Mouse (Mus musculus): ENCODE results near the gene Arel1. TPM values are rescaled to one million over a fixed set of nuclear protein-coding genes. Genes with fewer than 3 reads are reported as not detected.
A peak's percentile ranks its signal among the peaks of the same experiment; 100 is the strongest.

The Arel1 gene
- polyA plus RNA-seq, 1 experiment from 2014 or later, result 8.8 TPM

DNA sequence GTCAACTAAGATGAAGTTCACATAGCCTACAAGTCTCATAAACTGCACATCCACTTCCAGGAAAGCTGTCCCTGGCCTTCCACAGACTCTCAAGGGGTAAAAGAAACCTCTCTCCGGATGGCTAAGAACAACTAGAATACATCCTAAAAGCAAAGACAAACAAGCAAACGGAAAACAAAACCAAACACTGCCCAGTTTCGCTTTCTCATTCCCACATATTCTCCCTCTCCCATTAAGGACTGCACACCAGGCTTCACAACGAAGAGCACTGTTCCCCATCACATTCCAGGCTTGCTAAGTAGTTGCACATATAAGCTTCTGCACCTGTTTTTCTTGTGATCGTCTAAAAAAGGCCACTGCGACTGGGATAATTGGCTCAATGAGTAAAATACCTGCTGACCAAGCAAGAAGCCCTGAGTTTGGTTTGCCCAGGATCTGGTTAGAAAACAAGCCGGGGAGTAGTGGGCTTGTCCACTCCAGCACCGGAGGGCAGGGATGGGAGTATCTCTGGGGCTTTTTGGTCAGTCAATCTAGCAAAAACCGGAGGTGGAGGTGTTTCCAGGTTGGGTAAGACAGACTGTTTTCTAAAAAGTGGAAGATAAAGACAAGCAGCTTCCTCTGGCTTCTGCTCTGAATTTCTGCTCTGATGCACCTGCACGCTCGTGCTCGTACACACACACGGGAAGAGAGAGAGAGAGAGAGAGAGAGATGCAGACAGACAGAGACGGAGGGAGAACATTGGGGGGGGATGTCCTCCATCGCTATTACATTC lies 858 bp downstream of the Arel1 start:
- Histone ChIP-seq H3K4me1 (replicated peaks; ENCODE audit: insufficient read depth, low read length) (peaks cover 4% of the 10 kb centered on the region; the same call in 1 of the 2 replicates), H3K4me2 (ENCODE audit: low read length) (peak overlapping the region; percentile 90), H3K9ac (ENCODE audit: low read depth, low read length) (peak overlapping the region; percentile 69), H3K27me3 (ENCODE audit: insufficient read depth, low read length) (no peaks in the 10 kb centered on the region), H3K4me3 (replicated peaks; ENCODE audit: low read depth, low read length) (peak overlapping the region; percentile 91), H3K36me3 (ENCODE audit: insufficient read depth, low read length) (no peaks in the 10 kb centered on the region), H3K27ac (peak overlapping the region; percentile 5; the same call in 1 of the 2 replicates), H3K9me3 (replicated peaks; ENCODE audit: low read length) (no peaks in the 10 kb centered on the region)
- TF ChIP-seq CTCF (IDR thresholded peaks at IDR 0.05; ENCODE audit: low read depth), result no peak
- WGBS, result 23% methylated on average over 15 of the region's 15 CpGs
- DNase-seq (ENCODE audit: low spot score), result no peak
- ATAC-seq (replicated peaks; ENCODE audit: low FRiP score, low read depth), result no peak

DNA sequence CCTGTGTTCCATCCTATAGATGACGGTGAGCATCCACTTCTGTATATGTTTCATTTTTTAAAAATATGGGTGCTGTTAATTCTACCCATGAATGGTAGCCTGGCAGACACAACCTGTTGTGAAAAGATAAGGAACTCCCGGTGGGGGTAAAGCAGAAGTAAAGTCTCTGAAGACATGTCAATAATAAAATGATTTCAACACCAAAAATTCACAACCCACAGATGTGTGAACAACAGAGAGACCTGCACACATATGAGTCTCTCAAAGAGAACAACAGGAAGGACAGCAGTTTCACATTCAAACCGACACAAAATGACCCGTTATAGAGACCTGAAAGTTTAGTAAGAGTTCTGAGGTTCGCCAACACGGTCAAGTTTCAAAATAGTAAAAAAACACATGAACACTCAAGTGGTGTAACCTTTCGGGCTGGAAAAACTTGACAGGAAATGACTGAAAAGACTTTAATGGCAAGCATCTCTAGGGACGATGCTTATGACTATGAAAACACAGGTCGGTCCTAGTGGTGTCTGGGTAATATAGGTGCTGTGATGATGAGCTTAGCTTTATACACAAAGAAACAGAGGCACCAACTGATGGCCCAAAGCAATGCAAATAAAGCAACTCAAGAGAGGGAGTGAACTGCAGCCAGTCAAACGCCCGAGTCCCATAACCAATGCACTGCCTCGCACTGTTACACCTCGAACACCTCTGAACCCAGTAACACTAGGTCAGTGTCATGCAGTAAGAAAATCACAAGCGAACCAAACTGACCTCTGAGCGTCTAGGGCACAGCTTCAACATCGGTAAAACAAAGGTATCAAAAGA lies 1.7 kb downstream of the Arel1 start:
- DNase-seq (ENCODE audit: low spot score), result no peak
- Histone ChIP-seq H3K36me3 (ENCODE audit: insufficient read depth, low read length) (no peaks in the 10 kb centered on the region), H3K9me3 (replicated peaks; ENCODE audit: low read length) (no peaks in the 10 kb centered on the region), H3K4me2 (ENCODE audit: low read length) (peak overlapping the region; percentile 90), H3K9ac (ENCODE audit: low read depth, low read length) (no peak overlapping the region), H3K27me3 (ENCODE audit: insufficient read depth, low read length) (no peaks in the 10 kb centered on the region), H3K4me1 (replicated peaks; ENCODE audit: insufficient read depth, low read length) (peaks cover 4% of the 10 kb centered on the region; the same call in 1 of the 2 replicates), H3K4me3 (replicated peaks; ENCODE audit: low read depth, low read length) (no peak overlapping the region), H3K27ac (no peak overlapping the region)
- no peak for TF ChIP-seq CTCF (IDR thresholded peaks at IDR 0.05; ENCODE audit: low read depth)
- ATAC-seq (replicated peaks; ENCODE audit: low FRiP score, low read depth), result no peak
- WGBS, result 76% methylated on average over 16 of the region's 16 CpGs

DNA sequence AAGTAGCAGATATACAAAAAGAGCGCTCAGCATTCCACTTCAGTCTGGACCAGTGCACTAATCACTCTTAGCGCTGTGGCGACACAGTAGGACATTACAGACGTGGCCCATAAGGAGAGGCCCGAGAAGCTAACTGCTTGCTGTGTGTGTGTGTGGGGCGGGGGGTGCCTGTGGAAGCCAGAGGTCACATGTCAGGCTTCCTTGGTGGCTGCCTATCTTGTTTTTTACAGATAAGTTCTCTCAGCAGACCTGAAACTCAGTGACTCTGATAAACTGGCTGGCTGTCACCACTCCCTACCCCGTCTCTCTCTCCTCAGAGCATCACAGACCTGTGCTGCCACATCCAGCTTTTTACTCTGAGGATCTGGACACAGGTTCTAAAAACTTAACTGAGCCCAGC lies 8.1 kb downstream of the Arel1 start:
- H3K9me3 ChIP-seq (replicated peaks; ENCODE audit: low read length), result no peaks in the 10 kb centered on the region
- H3K36me3 ChIP-seq (ENCODE audit: insufficient read depth, low read length), result no peaks in the 10 kb centered on the region
- 84% methylated on average over 7 of the region's 7 CpGs for WGBS
- no peak for ATAC-seq (replicated peaks; ENCODE audit: low FRiP score, low read depth)
- H3K27ac ChIP-seq, result no peak overlapping the region
- H3K27me3 ChIP-seq (ENCODE audit: insufficient read depth, low read length), result no peaks in the 10 kb centered on the region
- H3K4me3 ChIP-seq (replicated peaks; ENCODE audit: low read depth, low read length), result no peak overlapping the region
- no peak overlapping the region for H3K4me2 ChIP-seq (ENCODE audit: low read length)
- H3K4me1 ChIP-seq (replicated peaks; ENCODE audit: insufficient read depth, low read length), result no peaks in the 10 kb centered on the region
- DNase-seq (ENCODE audit: low spot score), result no peak
- no peak overlapping the region for H3K9ac ChIP-seq (ENCODE audit: low read depth, low read length)
- TF ChIP-seq CTCF (IDR thresholded peaks at IDR 0.05; ENCODE audit: low read depth), result no peak

DNA sequence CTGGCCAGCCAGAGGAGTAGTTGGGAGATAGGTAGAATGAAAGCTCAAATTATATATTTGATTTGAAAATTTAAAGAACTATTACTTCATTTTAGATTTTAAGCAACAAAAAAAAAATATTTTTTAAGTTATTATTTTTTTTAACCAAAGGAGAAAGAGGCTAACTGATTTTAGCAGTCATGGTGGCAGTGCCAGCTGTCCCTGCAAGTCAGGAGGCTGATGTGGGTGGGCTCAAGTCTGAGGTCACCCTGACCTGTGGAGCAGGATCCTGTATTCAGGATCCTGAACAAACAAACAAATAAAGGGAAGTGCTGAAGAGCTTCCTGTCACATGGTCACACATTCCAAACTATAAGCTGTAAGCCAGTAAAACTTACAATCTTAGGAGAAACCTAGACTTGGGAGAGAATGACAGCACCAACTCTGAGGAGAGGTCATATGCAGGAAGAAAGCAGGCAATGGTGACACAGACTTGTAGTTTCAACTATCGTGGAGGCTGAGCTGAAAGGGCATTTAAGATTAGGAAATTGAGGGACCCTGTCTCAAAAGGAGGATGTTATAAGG lies 11.8 kb downstream of the Arel1 start:
- H3K9ac ChIP-seq (ENCODE audit: low read depth, low read length), result no peak overlapping the region
- no peak for TF ChIP-seq CTCF (IDR thresholded peaks at IDR 0.05; ENCODE audit: low read depth)
- no peaks in the 10 kb centered on the region for H3K36me3 ChIP-seq (ENCODE audit: insufficient read depth, low read length)
- ATAC-seq (replicated peaks; ENCODE audit: low FRiP score, low read depth) (no peak), DNase-seq (ENCODE audit: low spot score) (peak; percentile 8)
- H3K27ac ChIP-seq, result no peak overlapping the region
- 61% methylated on average over 1 of the region's 1 CpGs for WGBS
- H3K4me3 ChIP-seq (replicated peaks; ENCODE audit: low read depth, low read length), result no peak overlapping the region
- H3K4me2 ChIP-seq (ENCODE audit: low read length), result no peak overlapping the region
- H3K27me3 ChIP-seq (ENCODE audit: insufficient read depth, low read length), result no peaks in the 10 kb centered on the region
- no peaks in the 10 kb centered on the region for H3K9me3 ChIP-seq (replicated peaks; ENCODE audit: low read length)
- H3K4me1 ChIP-seq (replicated peaks; ENCODE audit: insufficient read depth, low read length), result no peaks in the 10 kb centered on the region

DNA sequence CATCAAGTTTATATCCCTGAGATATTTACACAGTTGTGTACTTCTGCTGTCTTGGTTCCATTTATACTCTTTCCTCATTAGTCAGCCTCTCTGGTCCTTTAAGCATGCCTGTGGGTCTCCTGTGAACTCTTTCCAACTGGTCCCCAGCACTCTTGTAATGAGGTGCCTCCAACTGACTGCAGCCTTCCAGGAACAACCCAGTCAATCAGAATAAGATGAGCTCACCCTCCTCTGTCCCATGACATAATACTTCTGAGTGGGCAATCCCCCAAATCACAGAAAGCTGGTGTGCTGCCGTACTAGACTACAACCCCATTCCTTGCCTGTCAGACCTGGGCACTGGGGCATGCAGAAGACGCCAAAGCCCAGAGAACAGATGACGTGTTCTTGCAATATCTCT lies 14.4 kb downstream of the Arel1 start:
- Histone ChIP-seq H3K9ac (ENCODE audit: low read depth, low read length) (no peak overlapping the region), H3K27me3 (ENCODE audit: insufficient read depth, low read length) (no peaks in the 10 kb centered on the region), H3K27ac (no peak overlapping the region), H3K4me2 (ENCODE audit: low read length) (no peak overlapping the region), H3K4me3 (replicated peaks; ENCODE audit: low read depth, low read length) (no peak overlapping the region), H3K9me3 (replicated peaks; ENCODE audit: low read length) (no peaks in the 10 kb centered on the region), H3K36me3 (ENCODE audit: insufficient read depth, low read length) (no peaks in the 10 kb centered on the region), H3K4me1 (replicated peaks; ENCODE audit: insufficient read depth, low read length) (no peaks in the 10 kb centered on the region)
- WGBS, result 95% methylated on average over 3 of the region's 3 CpGs
- no peak for DNase-seq (ENCODE audit: low spot score)
- TF ChIP-seq CTCF (IDR thresholded peaks at IDR 0.05; ENCODE audit: low read depth), result no peak
- ATAC-seq (replicated peaks; ENCODE audit: low FRiP score, low read depth), result no peak

DNA sequence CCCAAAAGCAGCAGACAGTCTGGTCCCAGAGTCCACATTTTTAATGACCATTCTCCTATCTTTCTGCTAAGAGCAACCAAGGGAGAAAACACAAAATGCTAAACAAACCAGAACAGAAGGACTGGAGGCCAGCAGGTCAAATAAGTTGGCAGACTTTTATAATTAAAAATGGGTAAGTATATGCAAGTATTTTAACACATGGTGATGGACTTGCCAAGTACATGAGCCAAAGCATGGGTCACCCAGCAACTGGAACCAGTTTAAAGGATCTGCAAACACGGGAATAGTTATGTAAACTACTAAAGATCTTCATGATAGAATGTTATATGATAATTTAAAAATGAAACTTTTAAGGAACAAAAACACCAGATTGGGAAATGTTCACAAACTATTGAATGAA lies 18.3 kb downstream of the Arel1 start:
- no peaks in the 10 kb centered on the region for H3K4me1 ChIP-seq (replicated peaks; ENCODE audit: insufficient read depth, low read length)
- ATAC-seq (replicated peaks; ENCODE audit: low FRiP score, low read depth) (no peak), DNase-seq (ENCODE audit: low spot score) (no peak)
- no peaks in the 10 kb centered on the region for H3K9me3 ChIP-seq (replicated peaks; ENCODE audit: low read length)
- H3K36me3 ChIP-seq (ENCODE audit: insufficient read depth, low read length), result no peaks in the 10 kb centered on the region
- no peak overlapping the region for H3K4me2 ChIP-seq (ENCODE audit: low read length)
- H3K27me3 ChIP-seq (ENCODE audit: insufficient read depth, low read length), result no peaks in the 10 kb centered on the region
- no peak overlapping the region for H3K27ac ChIP-seq
- H3K9ac ChIP-seq (ENCODE audit: low read depth, low read length), result no peak overlapping the region
- 69% methylated on average over 1 of the region's 1 CpGs for WGBS
- no peak overlapping the region for H3K4me3 ChIP-seq (replicated peaks; ENCODE audit: low read depth, low read length)
- TF ChIP-seq CTCF (IDR thresholded peaks at IDR 0.05; ENCODE audit: low read depth), result no peak
